Mouse (Mus musculus): ENCODE measurements around the gene Lhcgr. TPM values are rescaled to one million over a fixed set of nuclear protein-coding genes. Genes with fewer than 3 reads are reported as not detected.
A peak's percentile ranks its signal among the peaks of the same experiment; 100 is the strongest.
"Not testable (repeated sequence)": the region's sequence is repeated elsewhere in the genome, so short reads cannot be mapped to it uniquely, and the experiment has no call there.

The Lhcgr gene
- 0.10 and 0.48 TPM in 2 replicates for polyA plus RNA-seq (2014; fragmentation: Nextera tagmentation; extraction: Ambion mirVana)

GRCm38 (mm10) chr17:88791440-88792152 is at the start of gene Lhcgr:
TSS of gene Lhcgr (minus strand) at chr17:88791990.
- Histone ChIP-seq H3K4me2 (ENCODE audit: low read depth, severe bottlenecking) (peak within 1 kb of the TSS; percentile 58), H3K9me3 (ENCODE audit: control insufficient read depth, low read length) (no peaks in the 10 kb centered on the region), H3K4me3 (ENCODE audit: low read depth, low read length) (peak within 1 kb of the TSS; percentile 19), H3K36me3 (ENCODE audit: control insufficient read depth, insufficient read depth, low read length) (no peaks in the 10 kb centered on the region), H3K27me3 (ENCODE audit: control insufficient read depth, insufficient read depth, low read length) (no peaks in the 10 kb centered on the region), H3K4me1 (ENCODE audit: control insufficient read depth, insufficient read depth, low read length) (peaks cover 5% of the 10 kb centered on the region; the same call in 1 of the 2 replicates), H3K9ac (ENCODE audit: low read length) (peak within 1 kb of the TSS; percentile 45), H3K27ac (replicated peaks; ENCODE audit: low read depth, low read length) (no peak within 1 kb of the TSS)
- DNase-seq (ENCODE audit: low spot score) (peak; percentile 58), ATAC-seq (ENCODE audit: insufficient number of reproducible peaks, low FRiP score, low TSS enrichment, low read depth) (peak; percentile 75; the same call in 1 of the 2 replicates)
- 14% methylated on average over 21 of the region's 31 CpGs for WGBS

GRCm38 (mm10) chr17:88817601-88818000 is 25.8 kb upstream of the Lhcgr start:
- 72% methylated on average over 2 of the region's 2 CpGs for WGBS
- Histone ChIP-seq H3K36me3 (ENCODE audit: control insufficient read depth, insufficient read depth, low read length) (no peaks in the 10 kb centered on the region), H3K4me2 (ENCODE audit: low read depth, severe bottlenecking) (no peak overlapping the region), H3K27ac (replicated peaks; ENCODE audit: low read depth, low read length) (no peak overlapping the region), H3K4me1 (ENCODE audit: control insufficient read depth, insufficient read depth, low read length) (no peaks in the 10 kb centered on the region), H3K9me3 (ENCODE audit: control insufficient read depth, low read length) (no peaks in the 10 kb centered on the region), H3K9ac (ENCODE audit: low read length) (no peak overlapping the region), H3K4me3 (ENCODE audit: low read depth, low read length) (no peak overlapping the region), H3K27me3 (ENCODE audit: control insufficient read depth, insufficient read depth, low read length) (no peaks in the 10 kb centered on the region)
- no peak for DNase-seq (ENCODE audit: low spot score)
- no peak for ATAC-seq (ENCODE audit: insufficient number of reproducible peaks, low FRiP score, low TSS enrichment, low read depth)

- not testable (repeated sequence) for H3K4me2 ChIP-seq (ENCODE audit: low read depth, severe bottlenecking); H3K9me3 ChIP-seq (ENCODE audit: control insufficient read depth, low read length); H3K27ac ChIP-seq (replicated peaks; ENCODE audit: low read depth, low read length); H3K36me3 ChIP-seq (ENCODE audit: control insufficient read depth, insufficient read depth, low read length); H3K4me1 ChIP-seq (ENCODE audit: control insufficient read depth, insufficient read depth, low read length); ATAC-seq (ENCODE audit: insufficient number of reproducible peaks, low FRiP score, low TSS enrichment, low read depth); DNase-seq (ENCODE audit: low spot score); H3K4me3 ChIP-seq (ENCODE audit: low read depth, low read length); H3K27me3 ChIP-seq (ENCODE audit: control insufficient read depth, insufficient read depth, low read length); H3K9ac ChIP-seq (ENCODE audit: low read length)
- WGBS = 90% methylated on average over 3 of the region's 3 CpGs
These were observed 21.2 kb upstream of the Lhcgr start for GRCm38 (mm10) chr17:88812943-88813342.

GRCm38 (mm10) chr17:88810807-88811206 is 19.0 kb upstream of the Lhcgr start:
- H3K4me1 ChIP-seq (ENCODE audit: control insufficient read depth, insufficient read depth, low read length) = no peaks in the 10 kb centered on the region
- H3K27ac ChIP-seq (replicated peaks; ENCODE audit: low read depth, low read length) = no peak overlapping the region
- no peaks in the 10 kb centered on the region for H3K9me3 ChIP-seq (ENCODE audit: control insufficient read depth, low read length)
- no peak overlapping the region for H3K4me2 ChIP-seq (ENCODE audit: low read depth, severe bottlenecking)
- no peaks in the 10 kb centered on the region for H3K27me3 ChIP-seq (ENCODE audit: control insufficient read depth, insufficient read depth, low read length)
- no peaks in the 10 kb centered on the region for H3K36me3 ChIP-seq (ENCODE audit: control insufficient read depth, insufficient read depth, low read length)
- no peak overlapping the region for H3K9ac ChIP-seq (ENCODE audit: low read length)
- 86% methylated on average over 5 of the region's 5 CpGs for WGBS
- H3K4me3 ChIP-seq (ENCODE audit: low read depth, low read length) = no peak overlapping the region
- ATAC-seq (ENCODE audit: insufficient number of reproducible peaks, low FRiP score, low TSS enrichment, low read depth) (no peak), DNase-seq (ENCODE audit: low spot score) (no peak)

- ATAC-seq (ENCODE audit: insufficient number of reproducible peaks, low FRiP score, low TSS enrichment, low read depth) (no peak), DNase-seq (ENCODE audit: low spot score) (no peak)
- Histone ChIP-seq H3K36me3 (ENCODE audit: control insufficient read depth, insufficient read depth, low read length) (no peaks in the 10 kb centered on the region), H3K9ac (ENCODE audit: low read length) (no peak overlapping the region), H3K27ac (replicated peaks; ENCODE audit: low read depth, low read length) (no peak overlapping the region), H3K27me3 (ENCODE audit: control insufficient read depth, insufficient read depth, low read length) (no peaks in the 10 kb centered on the region), H3K9me3 (ENCODE audit: control insufficient read depth, low read length) (no peaks in the 10 kb centered on the region), H3K4me1 (ENCODE audit: control insufficient read depth, insufficient read depth, low read length) (no peaks in the 10 kb centered on the region), H3K4me3 (ENCODE audit: low read depth, low read length) (no peak overlapping the region), H3K4me2 (ENCODE audit: low read depth, severe bottlenecking) (no peak overlapping the region)
- 94% methylated on average over 8 of the region's 8 CpGs for WGBS
These were observed 14.6 kb upstream of the Lhcgr start for GRCm38 (mm10) chr17:88806421-88806820.

GRCm38 (mm10) chr17:88803441-88803840 is 11.7 kb upstream of the Lhcgr start:
- Histone ChIP-seq H3K4me2 (ENCODE audit: low read depth, severe bottlenecking) (no peak overlapping the region), H3K36me3 (ENCODE audit: control insufficient read depth, insufficient read depth, low read length) (no peaks in the 10 kb centered on the region), H3K9me3 (ENCODE audit: control insufficient read depth, low read length) (no peaks in the 10 kb centered on the region), H3K27ac (replicated peaks; ENCODE audit: low read depth, low read length) (no peak overlapping the region), H3K4me3 (ENCODE audit: low read depth, low read length) (no peak overlapping the region), H3K9ac (ENCODE audit: low read length) (no peak overlapping the region), H3K27me3 (ENCODE audit: control insufficient read depth, insufficient read depth, low read length) (no peaks in the 10 kb centered on the region), H3K4me1 (ENCODE audit: control insufficient read depth, insufficient read depth, low read length) (no peaks in the 10 kb centered on the region)
- DNase-seq (ENCODE audit: low spot score) = no peak
- ATAC-seq (ENCODE audit: insufficient number of reproducible peaks, low FRiP score, low TSS enrichment, low read depth) = no peak

- DNase-seq (ENCODE audit: low spot score) (no peak), ATAC-seq (ENCODE audit: insufficient number of reproducible peaks, low FRiP score, low TSS enrichment, low read depth) (no peak)
- Histone ChIP-seq H3K4me3 (ENCODE audit: low read depth, low read length) (no peak overlapping the region), H3K27ac (replicated peaks; ENCODE audit: low read depth, low read length) (no peak overlapping the region), H3K4me2 (ENCODE audit: low read depth, severe bottlenecking) (no peak overlapping the region), H3K27me3 (ENCODE audit: control insufficient read depth, insufficient read depth, low read length) (no peaks in the 10 kb centered on the region), H3K9ac (ENCODE audit: low read length) (no peak overlapping the region), H3K9me3 (ENCODE audit: control insufficient read depth, low read length) (no peaks in the 10 kb centered on the region), H3K36me3 (ENCODE audit: control insufficient read depth, insufficient read depth, low read length) (no peaks in the 10 kb centered on the region), H3K4me1 (ENCODE audit: control insufficient read depth, insufficient read depth, low read length) (peaks cover 5% of the 10 kb centered on the region; the same call in 1 of the 2 replicates)
- 75% methylated on average over 2 of the region's 2 CpGs for whole genome bisulfite sequencing
These were observed 1.1 kb downstream of the Lhcgr start for GRCm38 (mm10) chr17:88790680-88791079.

- no peak overlapping the region for H3K4me3 ChIP-seq (ENCODE audit: low read depth, low read length)
- WGBS = 90% methylated on average over 2 of the region's 2 CpGs
- no peak overlapping the region for H3K27ac ChIP-seq (replicated peaks; ENCODE audit: low read depth, low read length)
- H3K27me3 ChIP-seq (ENCODE audit: control insufficient read depth, insufficient read depth, low read length) = no peaks in the 10 kb centered on the region
- no peaks in the 10 kb centered on the region for H3K36me3 ChIP-seq (ENCODE audit: control insufficient read depth, insufficient read depth, low read length)
- no peak for ATAC-seq (ENCODE audit: insufficient number of reproducible peaks, low FRiP score, low TSS enrichment, low read depth)
- DNase-seq (ENCODE audit: low spot score) = no peak
- no peak overlapping the region for H3K9ac ChIP-seq (ENCODE audit: low read length)
- H3K4me2 ChIP-seq (ENCODE audit: low read depth, severe bottlenecking) = no peak overlapping the region
- no peaks in the 10 kb centered on the region for H3K9me3 ChIP-seq (ENCODE audit: control insufficient read depth, low read length)
- peaks cover 5% of the 10 kb centered on the region; the same call in 1 of the 2 replicates for H3K4me1 ChIP-seq (ENCODE audit: control insufficient read depth, insufficient read depth, low read length)
These were observed 3.4 kb downstream of the Lhcgr start for GRCm38 (mm10) chr17:88788392-88788791.

- no peak overlapping the region for H3K4me3 ChIP-seq (ENCODE audit: low read depth, low read length)
- H3K9ac ChIP-seq (ENCODE audit: low read length) = no peak overlapping the region
- no peaks in the 10 kb centered on the region for H3K9me3 ChIP-seq (ENCODE audit: control insufficient read depth, low read length)
- no peak overlapping the region for H3K27ac ChIP-seq (replicated peaks; ENCODE audit: low read depth, low read length)
- no peak overlapping the region for H3K4me2 ChIP-seq (ENCODE audit: low read depth, severe bottlenecking)
- DNase-seq (ENCODE audit: low spot score) (no peak), ATAC-seq (ENCODE audit: insufficient number of reproducible peaks, low FRiP score, low TSS enrichment, low read depth) (no peak)
- no peaks in the 10 kb centered on the region for H3K27me3 ChIP-seq (ENCODE audit: control insufficient read depth, insufficient read depth, low read length)
- WGBS = 67% methylated on average over 6 of the region's 6 CpGs
- peaks cover 5% of the 10 kb centered on the region; the same call in 1 of the 2 replicates for H3K4me1 ChIP-seq (ENCODE audit: control insufficient read depth, insufficient read depth, low read length)
- no peaks in the 10 kb centered on the region for H3K36me3 ChIP-seq (ENCODE audit: control insufficient read depth, insufficient read depth, low read length)
These were observed 4.9 kb downstream of the Lhcgr start for GRCm38 (mm10) chr17:88786881-88787280.

All from limb, embryonic 11.5 days (tissue).